Mouse (Mus musculus): ENCODE measurements around the gene Ehbp1. TPM values are rescaled to one million over a fixed set of nuclear protein-coding genes. Genes with fewer than 3 reads are reported as not detected.

Ehbp1 gene
- polyA plus RNA-seq, 1 experiment from 2014 or later, result 18.8 TPM

- Histone ChIP-seq H3K27ac (replicated peaks) (no peak overlapping the region), H3K4me3 (no peak overlapping the region), H3K9me3 (no peaks in the 10 kb centered on the region), H3K36me3 (no peaks in the 10 kb centered on the region), H3K27me3 (no peaks in the 10 kb centered on the region), H3K4me1 (replicated peaks) (no peaks in the 10 kb centered on the region), H3K4me2 (no peak overlapping the region), H3K9ac (no peak overlapping the region)
- no peak for ATAC-seq (ENCODE audit: low FRiP score, low read depth)
- 75% methylated on average over 2 of the region's 2 CpGs for WGBS
Observed at GRCm38 (mm10) chr11:22218222-22218621, 123.9 kb downstream of the Ehbp1 start.

GRCm38 (mm10) chr11:22216941-22217340 is 125.2 kb downstream of the Ehbp1 start:
- no peak overlapping the region for H3K27ac ChIP-seq (replicated peaks)
- no peaks in the 10 kb centered on the region for H3K9me3 ChIP-seq
- no peak for ATAC-seq (ENCODE audit: low FRiP score, low read depth)
- H3K9ac ChIP-seq, result no peak overlapping the region
- H3K4me3 ChIP-seq, result no peak overlapping the region
- H3K4me2 ChIP-seq, result no peak overlapping the region
- no peaks in the 10 kb centered on the region for H3K36me3 ChIP-seq
- H3K4me1 ChIP-seq (replicated peaks), result no peaks in the 10 kb centered on the region
- WGBS, result 56% methylated on average over 7 of the region's 7 CpGs
- no peaks in the 10 kb centered on the region for H3K27me3 ChIP-seq

GRCm38 (mm10) chr11:22206611-22207010 is 135.5 kb downstream of the Ehbp1 start:
- Histone ChIP-seq H3K9me3 (no peaks in the 10 kb centered on the region), H3K9ac (no peak overlapping the region)
- WGBS, result 21% methylated on average over 1 of the region's 1 CpGs

GRCm38 (mm10) chr11:22206191-22206590 is 135.9 kb downstream of the Ehbp1 start:
- Histone ChIP-seq H3K36me3 (no peaks in the 10 kb centered on the region), H3K4me3 (no peak overlapping the region), H3K27ac (replicated peaks) (no peak overlapping the region), H3K27me3 (no peaks in the 10 kb centered on the region), H3K9ac (no peak overlapping the region), H3K4me1 (replicated peaks) (no peaks in the 10 kb centered on the region), H3K9me3 (no peaks in the 10 kb centered on the region), H3K4me2 (no peak overlapping the region)
- ATAC-seq (ENCODE audit: low FRiP score, low read depth), result no peak
- WGBS, result 37% methylated on average over 2 of the region's 2 CpGs

More at GRCm38 (mm10) chr11:22206611-22207010, 135.5 kb downstream of the Ehbp1 start:
- Histone ChIP-seq H3K36me3 (no peaks in the 10 kb centered on the region), H3K4me2 (no peak overlapping the region), H3K27ac (replicated peaks) (no peak overlapping the region), H3K4me1 (replicated peaks) (no peaks in the 10 kb centered on the region), H3K4me3 (no peak overlapping the region), H3K27me3 (no peaks in the 10 kb centered on the region)
- ATAC-seq (ENCODE audit: low FRiP score, low read depth), result peak; percentile 79

- Histone ChIP-seq H3K36me3 (no peaks in the 10 kb centered on the region), H3K4me2 (no peak overlapping the region), H3K9ac (no peak overlapping the region), H3K4me3 (no peak overlapping the region), H3K27me3 (no peaks in the 10 kb centered on the region), H3K27ac (replicated peaks) (no peak overlapping the region), H3K9me3 (no peaks in the 10 kb centered on the region), H3K4me1 (replicated peaks) (no peaks in the 10 kb centered on the region)
- WGBS, result 89% methylated on average over 5 of the region's 5 CpGs
- no peak for ATAC-seq (ENCODE audit: low FRiP score, low read depth)
Observed at GRCm38 (mm10) chr11:22203413-22203812, 138.7 kb downstream of the Ehbp1 start.

GRCm38 (mm10) chr11:22201125-22201524 is 141.0 kb downstream of the Ehbp1 start:
- Histone ChIP-seq H3K27ac (replicated peaks) (no peak overlapping the region), H3K4me3 (no peak overlapping the region), H3K4me2 (no peak overlapping the region), H3K36me3 (no peaks in the 10 kb centered on the region), H3K9me3 (no peaks in the 10 kb centered on the region), H3K27me3 (no peaks in the 10 kb centered on the region), H3K9ac (no peak overlapping the region), H3K4me1 (replicated peaks) (0 out of 2 replicates have a peak, but pooled peaks cover 4% of the 10 kb centered on the region)
- ATAC-seq (ENCODE audit: low FRiP score, low read depth), result no peak
- WGBS, result 93% methylated on average over 8 of the region's 8 CpGs

- Histone ChIP-seq H3K4me1 (replicated peaks) (0 out of 2 replicates have a peak, but pooled peaks cover 4% of the 10 kb centered on the region), H3K9ac (no peak overlapping the region), H3K9me3 (no peaks in the 10 kb centered on the region), H3K27me3 (no peaks in the 10 kb centered on the region), H3K4me2 (no peak overlapping the region), H3K4me3 (no peak overlapping the region), H3K36me3 (no peaks in the 10 kb centered on the region), H3K27ac (replicated peaks) (no peak overlapping the region)
- 54% methylated on average over 3 of the region's 3 CpGs for WGBS
- no peak for ATAC-seq (ENCODE audit: low FRiP score, low read depth)
Observed at GRCm38 (mm10) chr11:22199881-22200280, 142.2 kb downstream of the Ehbp1 start.

- no peaks in the 10 kb centered on the region for H3K27me3 ChIP-seq
- no peak overlapping the region for H3K4me3 ChIP-seq
- H3K9ac ChIP-seq, result no peak overlapping the region
- no peak overlapping the region for H3K4me2 ChIP-seq
- no peaks in the 10 kb centered on the region for H3K36me3 ChIP-seq
- H3K4me1 ChIP-seq (replicated peaks), result 0 out of 2 replicates have a peak, but pooled peaks cover 4% of the 10 kb centered on the region
- no peak overlapping the region for H3K27ac ChIP-seq (replicated peaks)
- 33% methylated on average over 6 of the region's 6 CpGs for WGBS
- H3K9me3 ChIP-seq, result no peaks in the 10 kb centered on the region
- no peak for ATAC-seq (ENCODE audit: low FRiP score, low read depth)
Observed at GRCm38 (mm10) chr11:22198406-22198805, 143.7 kb downstream of the Ehbp1 start.

GRCm38 (mm10) chr11:22197935-22198334 is 144.2 kb downstream of the Ehbp1 start:
- H3K4me1 ChIP-seq (replicated peaks), result 0 out of 2 replicates have a peak, but pooled peaks cover 4% of the 10 kb centered on the region
- WGBS, result 80% methylated on average over 6 of the region's 6 CpGs
- no peak for ATAC-seq (ENCODE audit: low FRiP score, low read depth)

GRCm38 (mm10) chr11:22196776-22197175 is 145.3 kb downstream of the Ehbp1 start:
- H3K27ac ChIP-seq (replicated peaks), result no peak overlapping the region
- no peak overlapping the region for H3K4me3 ChIP-seq
- no peak overlapping the region for H3K9ac ChIP-seq
- H3K27me3 ChIP-seq, result no peaks in the 10 kb centered on the region
- no peak overlapping the region for H3K4me2 ChIP-seq
- H3K9me3 ChIP-seq, result no peaks in the 10 kb centered on the region
- no peaks in the 10 kb centered on the region for H3K36me3 ChIP-seq
- 0 out of 2 replicates have a peak, but pooled peaks cover 4% of the 10 kb centered on the region for H3K4me1 ChIP-seq (replicated peaks)
- no peak for ATAC-seq (ENCODE audit: low FRiP score, low read depth)
- WGBS, result 66% methylated on average over 4 of the region's 4 CpGs

More at GRCm38 (mm10) chr11:22197935-22198334, 144.2 kb downstream of the Ehbp1 start:
- Histone ChIP-seq H3K9ac (no peak overlapping the region), H3K36me3 (no peaks in the 10 kb centered on the region), H3K27ac (replicated peaks) (no peak overlapping the region), H3K4me3 (no peak overlapping the region), H3K4me2 (no peak overlapping the region), H3K27me3 (no peaks in the 10 kb centered on the region), H3K9me3 (no peaks in the 10 kb centered on the region)

- ATAC-seq (ENCODE audit: low FRiP score, low read depth), result no peak
- Histone ChIP-seq H3K27me3 (no peaks in the 10 kb centered on the region), H3K36me3 (no peaks in the 10 kb centered on the region), H3K9ac (no peak overlapping the region), H3K9me3 (no peaks in the 10 kb centered on the region), H3K4me2 (no peak overlapping the region), H3K4me1 (replicated peaks) (0 out of 2 replicates have a peak, but pooled peaks cover 4% of the 10 kb centered on the region), H3K4me3 (no peak overlapping the region), H3K27ac (replicated peaks) (no peak overlapping the region)
- 76% methylated on average over 3 of the region's 3 CpGs for whole genome bisulfite sequencing
Observed at GRCm38 (mm10) chr11:22194607-22195006, 147.5 kb downstream of the Ehbp1 start.

- Histone ChIP-seq H3K27ac (replicated peaks) (no peak overlapping the region), H3K27me3 (no peaks in the 10 kb centered on the region), H3K9ac (no peak overlapping the region), H3K4me2 (no peak overlapping the region), H3K4me3 (no peak overlapping the region), H3K9me3 (no peaks in the 10 kb centered on the region), H3K36me3 (no peaks in the 10 kb centered on the region), H3K4me1 (replicated peaks) (no peaks in the 10 kb centered on the region)
- no peak for ATAC-seq (ENCODE audit: low FRiP score, low read depth)
- 77% methylated on average over 3 of the region's 3 CpGs for WGBS
Observed at GRCm38 (mm10) chr11:22190576-22190975, 151.5 kb downstream of the Ehbp1 start.

GRCm38 (mm10) chr11:22189970-22190369 is 152.1 kb downstream of the Ehbp1 start:
- 91% methylated on average over 3 of the region's 3 CpGs for WGBS
- no peaks in the 10 kb centered on the region for H3K4me1 ChIP-seq (replicated peaks)
- H3K4me2 ChIP-seq, result no peak overlapping the region
- H3K36me3 ChIP-seq, result no peaks in the 10 kb centered on the region
- no peak overlapping the region for H3K4me3 ChIP-seq
- no peaks in the 10 kb centered on the region for H3K27me3 ChIP-seq
- no peaks in the 10 kb centered on the region for H3K9me3 ChIP-seq
- H3K27ac ChIP-seq (replicated peaks), result no peak overlapping the region
- no peak overlapping the region for H3K9ac ChIP-seq
- ATAC-seq (ENCODE audit: low FRiP score, low read depth), result no peak

Measured in hindbrain, embryonic 15.5 days (tissue).